Mouse (Mus musculus): Measurements from ENCODE around the gene Chit1. TPM values are rescaled to one million over a fixed set of nuclear protein-coding genes. Genes with fewer than 3 reads are reported as not detected.

Gene Chit1
- total RNA-seq, 1 experiment, result 0.13 TPM

DNA sequence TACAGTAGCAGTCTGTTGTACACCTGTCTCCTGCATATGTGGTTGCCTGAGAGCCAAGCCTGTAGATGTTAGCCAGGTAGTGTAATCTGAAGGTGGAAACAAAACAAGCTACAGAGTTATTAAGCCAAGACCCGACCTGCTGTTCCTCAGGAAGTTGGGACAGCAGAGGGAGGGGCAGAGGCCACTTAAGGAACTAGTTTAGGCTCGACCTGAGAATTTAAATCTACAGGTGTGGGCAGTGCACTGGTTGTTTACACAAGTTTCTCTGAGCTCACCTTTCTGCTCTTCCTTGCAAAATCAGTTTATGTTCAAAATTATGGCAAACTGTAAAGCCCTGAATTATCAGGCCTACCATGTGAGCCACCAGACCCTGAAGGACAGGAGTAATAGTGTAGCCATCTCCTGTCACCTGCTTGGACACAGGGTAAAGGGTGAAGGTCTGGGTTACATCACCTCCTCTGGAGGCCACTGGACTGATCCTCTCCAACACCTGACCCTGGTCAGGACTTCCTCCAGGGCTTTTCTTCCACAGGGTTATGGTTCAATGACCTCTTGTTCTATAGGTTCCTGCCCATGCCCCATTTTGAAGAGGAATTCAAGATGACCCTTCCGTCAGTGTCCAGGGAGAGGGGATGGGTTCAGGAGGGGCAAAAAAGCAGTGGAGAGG is 5.1 kb upstream of the Chit1 start:
- no peak overlapping the region for H3K27ac ChIP-seq (ENCODE audit: insufficient read depth, low read depth, low read length, poor library complexity, severe bottlenecking)
- H3K9me3 ChIP-seq (ENCODE audit: control insufficient read depth, insufficient read depth, low read depth, low read length), result no peaks in the 10 kb centered on the region
- no peak for DNase-seq (ENCODE audit: low read depth, low spot score)
- H3K4me3 ChIP-seq (ENCODE audit: insufficient read depth in 1 of 2, low read depth in 1 of 2, low read length in 2 of 2, poor library complexity in 1 of 2, severe bottlenecking in 1 of 2), result no peak overlapping the region
- peaks cover 5% of the 10 kb centered on the region in 2 experiments; a peak in 3 of 4 replicates for H3K4me1 ChIP-seq (ENCODE audit: control insufficient read depth in 2 of 2, insufficient read depth in 2 of 2, low read length in 2 of 2, poor library complexity in 1 of 2)
- no peaks in the 10 kb centered on the region for H3K36me3 ChIP-seq (ENCODE audit: control insufficient read depth, insufficient read depth, low read length, poor library complexity, severe bottlenecking)
- H3K9ac ChIP-seq (ENCODE audit: insufficient read depth, low read depth, low read length, poor library complexity, severe bottlenecking), result no peak overlapping the region
- TF ChIP-seq ZNF384 (IDR thresholded peaks at IDR 0.05; ENCODE audit: low read depth, low read length) (no peak), MAFK (IDR thresholded peaks at IDR 0.05; ENCODE audit: insufficient read depth, low read depth, low read length) (no peak), HCFC1 (IDR thresholded peaks at IDR 0.05; ENCODE audit: borderline replicate concordance, insufficient read depth, low read length) (no peak), CHD2 (IDR thresholded peaks at IDR 0.05; ENCODE audit: low read depth, low read length) (no peak)
- in situ Hi-C loops (cut with MboI; ENCODE audit: low sequenced_read_pairs in 2 of 2, unreplicated experiment in 2 of 2), result loop anchor here in 1 of 2 experiments (5.0 kb wide), 1 partner anchor 49 kb away; no protein-coding TSS in a partner anchor

DNA sequence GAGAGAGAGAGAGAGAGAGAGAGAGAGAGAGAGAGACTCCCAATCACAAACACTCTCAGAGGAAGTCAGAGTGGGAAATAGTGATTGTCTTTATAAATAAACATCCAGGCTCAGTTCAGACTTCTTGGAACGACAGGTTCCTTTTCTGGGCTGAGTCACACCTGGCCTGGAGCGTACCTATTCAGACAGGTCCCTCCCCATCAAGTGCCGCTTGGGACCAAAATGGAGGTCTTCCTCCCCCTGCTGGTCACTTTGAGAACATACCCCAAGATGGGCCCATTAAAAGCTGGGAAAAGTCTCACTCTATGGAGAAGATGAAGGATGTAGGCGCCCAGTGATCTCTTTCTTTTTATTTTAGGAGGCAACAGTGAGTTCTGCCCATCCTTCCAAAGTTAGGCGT is 4.3 kb upstream of the Chit1 start:
- H3K4me1 ChIP-seq (ENCODE audit: control insufficient read depth in 2 of 2, insufficient read depth in 2 of 2, low read length in 2 of 2, poor library complexity in 1 of 2), result peaks cover 0 to 2% of the 10 kb centered on the region in 2 experiments; a peak in 1 of 4 replicates
- no peaks in the 10 kb centered on the region for H3K36me3 ChIP-seq (ENCODE audit: control insufficient read depth, insufficient read depth, low read length, poor library complexity, severe bottlenecking)
- in situ Hi-C loops (cut with MboI; ENCODE audit: low sequenced_read_pairs in 2 of 2, unreplicated experiment in 2 of 2), result loop anchor here in 1 of 2 experiments (5.0 kb wide), 1 partner anchor 49 kb away; no protein-coding TSS in a partner anchor
- peak; percentile 69 for DNase-seq (ENCODE audit: low read depth, low spot score)
- H3K27ac ChIP-seq (ENCODE audit: insufficient read depth, low read depth, low read length, poor library complexity, severe bottlenecking), result no peak overlapping the region
- H3K4me3 ChIP-seq (ENCODE audit: insufficient read depth in 1 of 2, low read depth in 1 of 2, low read length in 2 of 2, poor library complexity in 1 of 2, severe bottlenecking in 1 of 2), result no peak overlapping the region
- no peaks in the 10 kb centered on the region for H3K9me3 ChIP-seq (ENCODE audit: control insufficient read depth, insufficient read depth, low read depth, low read length)
- TF ChIP-seq ZC3H11A (IDR thresholded peaks at IDR 0.05; ENCODE audit: borderline replicate concordance, low read depth, low read length) (peak; percentile 80), HCFC1 (IDR thresholded peaks at IDR 0.05; ENCODE audit: borderline replicate concordance, insufficient read depth, low read length) (no peak)
- H3K9ac ChIP-seq (ENCODE audit: insufficient read depth, low read depth, low read length, poor library complexity, severe bottlenecking), result no peak overlapping the region

DNA sequence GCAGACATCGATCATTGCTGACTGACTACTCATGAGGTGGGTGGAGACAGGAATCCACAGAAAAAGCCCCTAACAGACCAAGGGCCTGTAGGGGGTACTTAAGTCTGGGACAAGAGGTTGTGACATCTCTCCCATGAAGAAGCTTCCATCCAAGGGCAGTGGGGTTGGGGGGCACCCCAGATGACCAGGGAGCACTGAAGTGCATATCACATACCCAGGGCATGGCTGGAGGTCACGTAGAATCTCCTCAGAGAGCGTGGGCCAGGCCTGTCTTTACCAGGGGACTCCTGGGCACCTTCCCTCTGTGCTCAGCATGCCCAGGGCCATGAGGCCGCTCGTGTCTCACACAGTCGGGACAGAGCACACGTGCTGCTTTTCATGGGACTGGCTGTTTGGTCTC is 3.3 kb upstream of the Chit1 start:
- no peak for DNase-seq (ENCODE audit: low read depth, low spot score)
- Histone ChIP-seq H3K9ac (ENCODE audit: insufficient read depth, low read depth, low read length, poor library complexity, severe bottlenecking) (no peak overlapping the region), H3K9me3 (ENCODE audit: control insufficient read depth, insufficient read depth, low read depth, low read length) (no peaks in the 10 kb centered on the region), H3K4me3 (ENCODE audit: insufficient read depth in 1 of 2, low read depth in 1 of 2, low read length in 2 of 2, poor library complexity in 1 of 2, severe bottlenecking in 1 of 2) (no peak overlapping the region), H3K36me3 (ENCODE audit: control insufficient read depth, insufficient read depth, low read length, poor library complexity, severe bottlenecking) (no peaks in the 10 kb centered on the region), H3K4me1 (ENCODE audit: control insufficient read depth in 2 of 2, insufficient read depth in 2 of 2, low read length in 2 of 2, poor library complexity in 1 of 2) (peaks cover 0 to 2% of the 10 kb centered on the region in 2 experiments; a peak in 1 of 4 replicates), H3K27ac (ENCODE audit: insufficient read depth, low read depth, low read length, poor library complexity, severe bottlenecking) (no peak overlapping the region)
- in situ Hi-C loops (cut with MboI; ENCODE audit: low sequenced_read_pairs in 2 of 2, unreplicated experiment in 2 of 2), result loop anchor here in 1 of 2 experiments (5.0 kb wide), 1 partner anchor 50 kb away; no protein-coding TSS in a partner anchor
- TF ChIP-seq ZNF384 (IDR thresholded peaks at IDR 0.05; ENCODE audit: low read depth, low read length), result no peak
- no peak for TF ChIP-seq ZC3H11A (IDR thresholded peaks at IDR 0.05; ENCODE audit: borderline replicate concordance, low read depth, low read length)
- TF ChIP-seq MAFK (IDR thresholded peaks at IDR 0.05; ENCODE audit: insufficient read depth, low read depth, low read length), result no peak
- TF ChIP-seq HCFC1 (IDR thresholded peaks at IDR 0.05; ENCODE audit: borderline replicate concordance, insufficient read depth, low read length), result no peak

DNA sequence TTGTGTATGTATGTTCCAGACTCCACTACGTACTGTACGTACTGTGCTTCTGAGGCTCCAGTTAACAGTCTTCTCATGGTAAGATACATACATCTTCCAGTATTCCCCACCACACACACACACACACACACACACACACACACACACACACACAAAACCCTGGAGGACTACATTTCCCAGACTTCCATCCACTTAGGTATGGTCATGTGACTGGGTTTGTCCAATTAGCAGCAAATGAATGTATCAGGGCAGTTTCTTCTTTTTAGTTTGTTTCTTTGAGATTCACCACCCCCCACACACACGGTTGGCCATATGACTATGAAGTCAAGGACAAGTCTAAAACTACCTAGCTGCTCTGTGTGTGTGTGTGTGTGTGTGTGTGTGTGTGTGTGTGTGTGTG is 1.0 kb upstream of the Chit1 start:
- in situ Hi-C loops (cut with MboI; ENCODE audit: low sequenced_read_pairs in 2 of 2, unreplicated experiment in 2 of 2), result no loop called here
- DNase-seq (ENCODE audit: low read depth, low spot score), result no peak
- Histone ChIP-seq H3K36me3 (ENCODE audit: control insufficient read depth, insufficient read depth, low read length, poor library complexity, severe bottlenecking) (no peaks in the 10 kb centered on the region), H3K27ac (ENCODE audit: insufficient read depth, low read depth, low read length, poor library complexity, severe bottlenecking) (no peak overlapping the region), H3K9ac (ENCODE audit: insufficient read depth, low read depth, low read length, poor library complexity, severe bottlenecking) (no peak overlapping the region), H3K9me3 (ENCODE audit: control insufficient read depth, insufficient read depth, low read depth, low read length) (no peaks in the 10 kb centered on the region), H3K4me3 (ENCODE audit: insufficient read depth in 1 of 2, low read depth in 1 of 2, low read length in 2 of 2, poor library complexity in 1 of 2, severe bottlenecking in 1 of 2) (no peak overlapping the region), H3K4me1 (ENCODE audit: control insufficient read depth in 2 of 2, insufficient read depth in 2 of 2, low read length in 2 of 2, poor library complexity in 1 of 2) (0 out of 4 replicates have a peak, but pooled peaks cover 0 to under 1% of the 10 kb centered on the region in 2 experiments)
- TF ChIP-seq CHD2 (IDR thresholded peaks at IDR 0.05; ENCODE audit: low read depth, low read length), result peak; percentile 50; the same call in 1 of the 2 replicates
- TF ChIP-seq HCFC1 (IDR thresholded peaks at IDR 0.05; ENCODE audit: borderline replicate concordance, insufficient read depth, low read length), result peak; percentile 92
- TF ChIP-seq ZC3H11A (IDR thresholded peaks at IDR 0.05; ENCODE audit: borderline replicate concordance, low read depth, low read length), result no peak

DNA sequence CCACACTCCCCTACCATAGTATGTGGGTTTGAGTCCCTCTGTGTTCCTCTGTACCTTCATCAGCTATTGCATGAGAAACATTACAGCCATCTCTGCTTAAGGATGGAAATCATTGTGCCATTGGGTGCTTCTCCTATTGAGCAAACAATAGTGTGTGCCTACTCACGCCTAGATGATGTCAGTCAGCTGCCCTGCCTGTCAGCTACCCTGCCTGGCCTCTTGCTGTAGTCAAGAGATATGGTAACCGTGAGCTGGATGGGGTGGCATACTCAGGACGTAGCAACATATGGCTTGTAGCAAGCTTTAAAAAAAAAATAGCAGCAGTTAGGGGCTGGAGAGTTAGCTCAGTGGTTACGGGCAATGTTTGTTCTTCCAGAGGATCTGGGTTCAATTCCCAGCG is 593 bp upstream of the Chit1 start:
- Histone ChIP-seq H3K4me3 (ENCODE audit: insufficient read depth in 1 of 2, low read depth in 1 of 2, low read length in 2 of 2, poor library complexity in 1 of 2, severe bottlenecking in 1 of 2) (no peak overlapping the region), H3K27ac (ENCODE audit: insufficient read depth, low read depth, low read length, poor library complexity, severe bottlenecking) (no peak overlapping the region), H3K4me1 (ENCODE audit: control insufficient read depth in 2 of 2, insufficient read depth in 2 of 2, low read length in 2 of 2, poor library complexity in 1 of 2) (peaks cover 0 to 2% of the 10 kb centered on the region in 2 experiments; a peak in 1 of 4 replicates), H3K36me3 (ENCODE audit: control insufficient read depth, insufficient read depth, low read length, poor library complexity, severe bottlenecking) (no peaks in the 10 kb centered on the region), H3K9me3 (ENCODE audit: control insufficient read depth, insufficient read depth, low read depth, low read length) (no peaks in the 10 kb centered on the region), H3K9ac (ENCODE audit: insufficient read depth, low read depth, low read length, poor library complexity, severe bottlenecking) (no peak overlapping the region)
- no peak for DNase-seq (ENCODE audit: low read depth, low spot score)
- TF ChIP-seq MAFK (IDR thresholded peaks at IDR 0.05; ENCODE audit: insufficient read depth, low read depth, low read length) (no peak), HCFC1 (IDR thresholded peaks at IDR 0.05; ENCODE audit: borderline replicate concordance, insufficient read depth, low read length) (no peak), CHD2 (IDR thresholded peaks at IDR 0.05; ENCODE audit: low read depth, low read length) (no peak), ZC3H11A (IDR thresholded peaks at IDR 0.05; ENCODE audit: borderline replicate concordance, low read depth, low read length) (no peak), ZNF384 (IDR thresholded peaks at IDR 0.05; ENCODE audit: low read depth, low read length) (no peak)
- in situ Hi-C loops (cut with MboI; ENCODE audit: low sequenced_read_pairs in 2 of 2, unreplicated experiment in 2 of 2), result no loop called here
